Mouse (Mus musculus) bone marrow, adult 2 months (tissue): ENCODE measurements at regions not wholly inside any gene's neighbourhood (a gene's known extent, or its start where the extent isn't known, plus 50 kb on each side); places are given as distances from the start of the nearest gene placed in this dataset.

Source experiments
- H3K27ac ChIP-seq: fragments of 200-500 bp; 2 replicates; pipeline ENCODE4 v1.5.1; 2012; ENCODE audit warnings: low read depth, mild to moderate bottlenecking, control low read depth, inconsistent platforms, low read length; ENCODE audit not compliant: control insufficient read depth, poor library complexity, insufficient read depth
- H3K4me1 ChIP-seq: fragments of 200-500 bp; 2 replicates; pipeline ENCODE4 v1.6.1; 2011; ENCODE audit warnings: low read length; ENCODE audit not compliant: control insufficient read depth, insufficient read depth
- H3K4me3 ChIP-seq: fragments of 200-500 bp; replicated peaks from 2 replicates; pipeline ENCODE3; 2011; ENCODE audit warnings: mild to moderate bottlenecking, low read depth, low read length, control low read depth; ENCODE audit not compliant: control insufficient read depth
- CTCF ChIP-seq: fragments of 200-500 bp; IDR thresholded peaks from 2 replicates; pipeline ENCODE4 v1.5.1; 2011; ENCODE audit warnings: low read length, control low read depth; ENCODE audit not compliant: control insufficient read depth, insufficient read depth
- POLR2A ChIP-seq: fragments of 200-500 bp; IDR thresholded peaks from 2 replicates; pipeline ENCODE4 v1.6.1; 2011; ENCODE audit warnings: low read depth, mild to moderate bottlenecking, control low read depth, low read length, borderline replicate concordance; ENCODE audit not compliant: control insufficient read depth
- WGBS: fragments of 180-500 bp; shearing (Covaris S2); methylation state at CpG from one replicate; pipeline ENCODE4 v1.1.7; 2018; 5-methylcytosine and 5-hydroxymethylcytosine counted together

- WGBS = 11% methylated on average over 6 of the region's 6 CpGs
- H3K27ac ChIP-seq = peak overlapping the region; percentile 62; the same call in 1 of the 2 replicates
- TF ChIP-seq CTCF (no peak), POLR2A (no peak)
- H3K4me3 ChIP-seq = no peak overlapping the region
- peaks cover 1% of the 10 kb centered on the region; the same call in 1 of the 2 replicates for H3K4me1 ChIP-seq
Measured at GRCm38 (mm10) chr14:14599990-14600389, 102.1 kb upstream of the Slc4a7 start.

- H3K27ac ChIP-seq = no peak overlapping the region
- TF ChIP-seq POLR2A = no peak
- H3K4me1 ChIP-seq = no peaks in the 10 kb centered on the region; the same call in 1 of the 2 replicates
- WGBS = 31% methylated on average over 1 of the region's 1 CpGs
- H3K4me3 ChIP-seq = no peak overlapping the region
Measured at GRCm38 (mm10) chr14:14603439-14603838, 98.6 kb upstream of the Slc4a7 start.

- WGBS = 75% methylated on average over 3 of the region's 3 CpGs
- TF ChIP-seq POLR2A (no peak), CTCF (no peak)
Measured at GRCm38 (mm10) chr14:14607074-14607473, 95.0 kb upstream of the Slc4a7 start.

GRCm38 (mm10) chr14:14612245-14612644, 89.8 kb upstream of the Slc4a7 start:
- Histone ChIP-seq H3K4me1 (no peaks in the 10 kb centered on the region), H3K4me3 (no peak overlapping the region), H3K27ac (no peak overlapping the region)
- 53% methylated on average over 3 of the region's 3 CpGs for WGBS
- no peak for TF ChIP-seq CTCF
- TF ChIP-seq POLR2A = no peak

More at GRCm38 (mm10) chr14:14607074-14607473, 95.0 kb upstream of the Slc4a7 start:
- H3K27ac ChIP-seq = no peak overlapping the region
- no peaks in the 10 kb centered on the region for H3K4me1 ChIP-seq
- H3K4me3 ChIP-seq = no peak overlapping the region

- no peak overlapping the region for H3K4me3 ChIP-seq
- 92% methylated on average over 5 of the region's 5 CpGs for WGBS
- TF ChIP-seq CTCF (no peak), POLR2A (no peak)
- no peak overlapping the region for H3K27ac ChIP-seq
- no peaks in the 10 kb centered on the region for H3K4me1 ChIP-seq
Measured at GRCm38 (mm10) chr14:14620316-14620715, 81.8 kb upstream of the Slc4a7 start.

- H3K4me1 ChIP-seq = no peaks in the 10 kb centered on the region
- TF ChIP-seq POLR2A (no peak), CTCF (no peak)
- no peak overlapping the region for H3K4me3 ChIP-seq
- 81% methylated on average over 1 of the region's 1 CpGs for WGBS
- H3K27ac ChIP-seq = no peak overlapping the region
Measured at GRCm38 (mm10) chr14:14628673-14629072, 73.4 kb upstream of the Slc4a7 start.

GRCm38 (mm10) chr14:14631750-14632149, 70.3 kb upstream of the Slc4a7 start:
- Histone ChIP-seq H3K4me1 (no peaks in the 10 kb centered on the region), H3K27ac (no peak overlapping the region), H3K4me3 (no peak overlapping the region)
- TF ChIP-seq POLR2A = no peak
- TF ChIP-seq CTCF = no peak
- WGBS = 65% methylated on average over 6 of the region's 6 CpGs

- Histone ChIP-seq H3K4me1 (no peaks in the 10 kb centered on the region), H3K27ac (no peak overlapping the region), H3K4me3 (peak overlapping the region; percentile 17)
- TF ChIP-seq CTCF (no peak), POLR2A (no peak)
- WGBS = 3% methylated on average over 15 of the region's 15 CpGs
Measured at GRCm38 (mm10) chr14:14632471-14632870, 69.6 kb upstream of the Slc4a7 start.
